Mouse (Mus musculus) spleen, adult 12 weeks (tissue): ENCODE measurements around the gene Il17rc.

Experiments
- DNase-seq: peaks from one replicate; pipeline ENCODE4 v3.0.0; 2022; ENCODE audit warnings: low spot score

Gene Il17rc

DNA sequence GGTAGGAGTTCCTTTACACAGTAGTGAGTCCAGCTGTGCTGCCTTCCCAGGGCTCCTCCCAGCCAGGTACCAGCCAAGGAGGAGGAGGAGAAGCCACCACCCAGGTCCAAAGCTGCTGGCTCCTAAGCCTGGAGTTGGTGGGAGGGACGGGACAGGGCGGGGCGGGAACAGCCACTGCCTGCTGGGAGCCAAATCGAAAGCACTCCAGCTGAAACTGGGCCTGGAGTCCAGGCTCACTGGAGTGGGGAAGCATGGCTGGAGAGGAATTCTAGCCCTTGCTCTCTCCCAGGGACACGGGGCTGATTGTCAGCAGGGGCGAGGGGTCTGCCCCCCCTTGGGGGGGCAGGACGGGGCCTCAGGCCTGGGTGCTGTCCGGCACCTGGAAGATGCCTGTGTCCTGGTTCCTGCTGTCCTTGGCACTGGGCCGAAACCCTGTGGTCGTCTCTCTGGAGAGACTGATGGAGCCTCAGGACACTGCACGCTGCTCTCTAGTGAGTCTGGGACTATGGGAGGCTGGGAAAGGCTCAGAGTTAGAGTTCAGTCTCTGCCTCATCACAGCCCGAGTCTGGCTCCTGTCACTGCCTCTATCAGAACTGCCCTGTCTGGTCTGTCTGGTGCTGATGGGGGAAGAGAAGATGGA lies at the start of gene Il17rc:
Gene Il17rc (plus strand): TSS at position 131 of the 640 bp plus-strand sequence.
- no peak for DNase-seq

DNA sequence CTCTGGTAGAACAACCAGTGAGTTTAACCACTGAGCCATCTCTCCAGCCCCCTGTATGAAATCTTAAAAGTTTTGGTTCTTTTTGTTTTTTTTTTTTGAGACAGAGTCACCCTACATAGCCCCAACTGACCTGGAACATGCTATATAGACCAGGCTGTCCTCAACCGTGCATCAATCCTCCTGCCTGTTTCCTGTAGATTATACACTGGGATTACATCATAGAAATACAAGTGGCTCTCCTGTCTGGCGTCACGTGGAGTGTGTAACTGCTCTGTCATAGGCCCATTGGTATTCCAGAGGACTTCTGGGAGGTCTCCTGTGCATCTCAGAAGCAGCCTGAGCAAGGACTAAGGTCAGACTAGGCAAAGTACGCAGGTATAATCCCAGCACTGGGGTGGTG lies 48.2 kb upstream of the Il17rc start:
- no peak for DNase-seq

DNA sequence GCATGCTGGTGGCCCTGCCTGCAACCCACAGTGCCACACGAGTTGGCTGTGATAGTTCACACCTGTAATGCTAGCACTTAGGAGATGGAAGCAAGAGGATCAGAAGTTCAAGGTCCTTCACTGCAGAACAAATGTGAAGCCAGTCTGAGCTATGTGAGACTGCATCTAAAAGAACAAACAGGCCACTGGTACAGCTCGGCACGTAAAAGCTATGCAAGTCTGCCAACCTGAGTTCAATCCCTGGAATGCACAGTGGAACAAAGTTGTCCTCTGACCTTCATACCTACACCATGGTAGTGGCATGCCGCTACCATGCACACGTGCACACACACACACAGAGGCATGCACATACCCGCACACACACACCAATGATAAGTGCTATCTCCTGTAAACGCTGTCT lies 47.0 kb upstream of the Il17rc start:
- DNase-seq: no peak

DNA sequence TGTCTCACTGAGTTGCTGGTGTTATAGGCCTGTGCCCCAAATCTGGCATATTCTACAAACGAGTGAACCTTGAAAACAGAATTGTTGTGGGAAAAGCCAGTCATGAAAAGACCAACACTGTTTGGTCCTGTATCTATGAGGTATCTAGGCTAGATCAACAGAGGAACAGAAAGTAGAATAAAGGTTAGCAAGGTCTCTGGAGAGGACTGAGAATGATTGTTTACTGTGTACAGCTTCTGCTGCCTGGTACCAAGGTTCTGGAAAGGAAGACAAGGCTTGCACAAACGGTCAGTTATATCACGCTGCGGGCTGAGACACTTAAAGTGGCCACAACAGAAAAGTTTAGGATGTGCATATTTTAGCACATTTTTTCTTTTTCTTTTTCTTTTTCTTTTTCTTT lies 44.5 kb upstream of the Il17rc start:
- no peak for DNase-seq

GRCm38 (mm10) chr6:113427397-113427796 lies 43.8 kb upstream of the Il17rc start:
- DNase-seq: peak; percentile 29

- no peak for DNase-seq
Observed at GRCm38 (mm10) chr6:113428006-113428405, 43.2 kb upstream of the Il17rc start.

DNA sequence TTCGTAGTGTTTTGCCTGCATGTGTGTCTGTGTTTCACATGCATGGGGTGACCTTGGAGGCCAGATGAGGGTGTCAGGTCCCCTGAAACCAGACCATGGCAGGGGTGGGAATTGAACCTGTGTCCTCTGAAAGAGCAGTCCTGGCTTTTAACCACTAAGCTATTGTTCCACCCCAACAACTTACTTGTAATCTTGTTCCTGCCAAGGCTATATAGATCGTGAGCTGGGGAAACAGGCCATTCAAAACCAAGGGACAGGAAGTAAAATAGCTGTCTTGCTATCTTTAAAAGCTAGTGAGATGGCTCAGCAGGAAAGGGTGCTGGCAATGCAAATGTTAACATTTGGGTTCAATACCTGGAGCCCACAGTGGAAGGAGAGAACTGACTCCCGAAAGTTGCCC lies 41.3 kb upstream of the Il17rc start:
- no peak for DNase-seq

DNA sequence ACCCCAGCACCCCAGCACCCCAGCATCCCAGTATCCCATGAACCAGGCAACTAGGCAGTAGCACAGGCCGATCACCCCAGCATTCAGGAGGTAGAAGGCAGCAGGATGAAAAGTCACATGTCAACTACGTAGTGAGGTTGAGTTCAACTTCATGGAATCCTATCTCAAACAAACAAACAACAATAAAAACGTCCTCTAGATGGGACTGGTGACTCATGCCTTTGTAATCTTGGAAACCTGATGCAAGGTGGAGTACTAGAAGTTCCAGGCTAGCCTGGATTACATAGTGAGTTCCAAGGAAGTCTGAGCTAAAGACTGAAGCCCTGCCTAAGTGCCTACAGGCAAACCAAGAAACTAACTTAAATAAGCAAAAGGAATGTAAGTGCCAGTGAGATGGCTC lies 40.4 kb upstream of the Il17rc start:
- DNase-seq: no peak

- DNase-seq: no peak
Observed at GRCm38 (mm10) chr6:113431801-113432200, 39.4 kb upstream of the Il17rc start.

DNA sequence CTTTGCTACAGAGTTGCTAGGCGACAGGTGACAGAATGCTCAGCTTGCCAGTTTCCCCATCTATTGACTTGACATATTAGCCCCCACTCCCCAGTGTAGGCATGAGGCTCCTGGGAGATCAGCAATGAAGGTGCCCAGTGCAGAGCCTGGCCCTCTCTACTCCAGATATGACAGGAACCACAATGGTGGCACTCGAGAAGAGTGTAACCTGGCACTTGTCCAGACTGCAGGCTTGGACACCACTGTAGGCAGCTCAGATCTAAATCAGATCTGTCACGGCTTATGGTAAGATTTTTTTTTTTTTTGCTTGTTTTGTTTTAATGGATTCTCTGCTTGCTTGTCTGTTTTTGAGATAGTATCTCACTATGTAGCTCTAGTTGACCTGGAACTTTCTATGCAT lies 37.6 kb upstream of the Il17rc start:
- DNase-seq: no peak

- DNase-seq: no peak
Observed at GRCm38 (mm10) chr6:113434691-113435090, 36.5 kb upstream of the Il17rc start.

DNA sequence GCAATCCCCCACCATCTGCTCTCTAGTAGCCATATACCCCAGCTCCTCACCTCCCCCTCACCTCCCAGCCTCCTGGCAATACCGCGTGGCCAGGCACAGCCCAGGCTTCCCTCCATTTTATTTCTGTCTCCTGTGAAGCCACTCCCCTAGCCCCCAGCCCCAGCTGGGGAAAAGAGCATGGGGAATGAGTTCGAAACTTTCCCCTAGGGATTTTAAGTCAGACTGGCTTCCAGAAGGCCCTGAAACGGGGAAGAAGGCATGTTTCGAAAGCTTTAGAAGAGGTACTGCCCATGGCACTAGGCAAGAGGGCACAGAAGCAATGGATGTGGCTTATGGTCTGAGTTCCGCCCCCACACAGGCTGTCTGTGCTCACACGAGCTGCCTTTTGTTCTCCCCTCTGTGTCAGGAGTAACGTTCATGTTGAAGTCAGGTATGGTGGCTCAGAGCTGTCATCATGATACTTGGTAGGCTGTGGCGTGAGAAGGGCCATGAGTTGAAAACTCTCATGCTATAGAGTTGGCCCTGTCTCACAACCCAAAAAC lies 35.5 kb upstream of the Il17rc start, which contains the start of gene Cidec:
Gene Cidec (minus strand): TSS at position 97 of the 542 bp plus-strand sequence.
- no peak for DNase-seq

GRCm38 (mm10) chr6:113437135-113437534 lies 34.1 kb upstream of the Il17rc start:
- no peak for DNase-seq

GRCm38 (mm10) chr6:113438721-113439430 lies 32.4 kb upstream of the Il17rc start:
- no peak for DNase-seq

DNA sequence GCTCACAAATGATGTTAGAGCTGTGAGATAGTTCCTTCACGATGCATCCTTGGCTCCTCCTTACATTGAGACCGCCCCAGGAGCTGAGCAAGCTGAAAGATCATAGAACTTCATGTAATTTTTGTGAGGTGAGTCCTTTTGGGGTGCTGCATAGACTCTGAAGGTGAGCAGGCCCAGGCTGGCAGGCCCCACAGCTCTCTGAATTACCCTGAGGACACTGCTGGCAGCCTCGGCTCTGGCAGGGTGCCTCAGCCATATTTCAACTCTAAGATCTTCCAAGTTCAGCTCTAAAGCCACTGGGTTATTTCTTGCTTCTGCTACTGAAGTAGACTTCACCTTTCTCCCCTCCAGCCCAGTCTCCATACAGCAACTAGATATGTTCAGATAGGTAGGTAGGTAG lies 30.5 kb upstream of the Il17rc start:
- no peak for DNase-seq

DNA sequence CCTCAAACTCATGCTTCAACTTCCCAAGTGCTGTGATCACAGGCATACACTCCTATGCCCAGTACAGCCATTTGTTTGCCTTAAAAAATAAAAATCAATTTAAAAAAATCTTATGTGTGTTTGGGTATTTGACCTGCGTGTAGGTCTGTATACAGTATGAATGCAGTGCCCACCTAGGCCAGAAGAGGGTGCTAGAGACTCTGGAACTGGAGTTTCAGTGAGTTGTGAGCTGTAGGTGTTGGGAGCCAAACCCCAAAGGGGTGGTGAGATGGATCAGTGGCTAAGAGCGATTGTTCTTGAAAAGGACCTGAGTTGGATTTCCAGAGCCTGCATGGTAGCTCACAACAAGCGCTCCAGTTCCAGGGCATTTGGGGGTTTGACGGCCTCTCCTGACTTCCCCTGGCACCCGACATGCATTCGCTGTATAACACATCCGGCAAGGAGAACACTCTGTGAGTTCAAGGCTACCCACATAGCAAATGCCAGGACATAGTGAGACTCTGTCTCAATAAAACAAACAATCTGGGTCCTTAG lies 30.0 kb upstream of the Il17rc start:
- peak; percentile 73 for DNase-seq

- DNase-seq: no peak
Observed at GRCm38 (mm10) chr6:113442087-113442441, 29.2 kb upstream of the Il17rc start.

DNA sequence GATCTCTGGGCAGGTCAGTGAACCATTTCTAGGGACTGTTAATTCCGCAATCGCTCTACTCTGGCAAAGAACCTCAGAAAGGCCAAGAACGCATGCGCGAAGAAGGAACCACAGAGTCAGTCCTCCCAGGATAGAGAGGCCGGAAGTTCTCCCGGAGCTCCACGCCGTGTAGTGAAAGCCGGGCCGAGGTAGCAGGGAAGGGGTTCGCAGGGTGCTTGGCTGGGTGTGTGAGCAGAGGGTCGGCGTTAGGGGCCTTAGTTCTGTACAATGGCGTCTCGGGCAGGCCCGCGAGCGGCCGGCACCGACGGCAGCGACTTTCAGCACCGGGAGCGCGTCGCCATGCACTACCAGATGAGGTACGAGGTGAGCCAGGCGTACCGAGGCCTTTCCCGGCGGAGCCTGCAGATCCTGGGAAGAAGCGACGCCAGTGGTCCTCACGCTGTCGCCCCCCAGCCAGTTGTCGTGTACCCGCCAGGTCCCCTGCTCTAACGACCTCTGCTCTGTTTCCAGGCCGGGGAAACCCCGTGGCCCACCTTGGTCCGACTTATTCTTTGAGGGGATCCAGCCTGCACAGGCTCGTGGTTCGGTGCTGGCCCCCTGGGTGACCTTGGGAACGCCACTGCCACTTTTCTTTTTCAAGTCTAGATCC lies 28.7 kb upstream of the Il17rc start, which contains the start of gene Jagn1:
Gene Jagn1 (plus strand): TSS at position 128 of the 649 bp plus-strand sequence.
- peak; percentile 84 for DNase-seq

- DNase-seq: no peak
Observed at GRCm38 (mm10) chr6:113443091-113443490, 28.1 kb upstream of the Il17rc start.

- DNase-seq: no peak
Observed at GRCm38 (mm10) chr6:113444207-113444965, 26.8 kb upstream of the Il17rc start.

DNA sequence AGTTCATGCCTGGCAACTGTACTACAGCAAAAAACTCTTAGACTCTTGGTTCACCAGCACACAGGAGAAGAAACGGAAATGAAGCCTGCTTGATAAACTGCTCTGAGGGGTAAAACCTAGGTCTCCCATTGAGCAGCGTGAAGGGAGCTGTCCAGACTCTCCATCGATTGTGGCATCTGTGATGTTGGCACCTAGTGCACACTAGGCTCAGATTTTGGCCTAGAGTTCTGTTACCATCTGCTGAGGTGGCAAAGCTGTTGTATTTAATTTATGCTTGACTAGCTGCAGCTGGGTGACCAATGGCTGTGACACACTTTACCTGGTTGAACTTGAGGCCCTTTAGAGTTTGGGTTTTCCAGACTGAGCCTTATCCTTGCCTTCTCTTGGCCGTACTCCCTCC lies 23.6 kb upstream of the Il17rc start:
- DNase-seq: no peak

- no peak for DNase-seq
Observed at GRCm38 (mm10) chr6:113451839-113452238, 19.4 kb upstream of the Il17rc start.
